Mouse (Mus musculus) midbrain, embryonic 11.5 days (tissue): ENCODE results near the gene Rnaset2a. TPM values are rescaled to one million over a fixed set of nuclear protein-coding genes. Genes with fewer than 3 reads are reported as not detected.
"Not testable (repeated sequence)": the region's sequence is repeated elsewhere in the genome, so short reads cannot be mapped to it uniquely, and the experiment has no call there.

Experiments used
- ATAC-seq: fragments of 200-750 bp; cut with Nextera tagmentation; 2 replicates; pipeline ENCODE4 v1.8.0; 2017; ENCODE audit warnings: moderate TSS enrichment, moderate library complexity; ENCODE audit not compliant: low FRiP score
- DNase-seq: peaks from one replicate; pipeline ENCODE4 v3.0.0; 2015; ENCODE audit warnings: low spot score; ENCODE audit errors: missing footprints
- H3K27ac ChIP-seq: fragments of 300-500 bp; sonication (generic); 2 replicates; pipeline ENCODE4 v1.5.1; 2014; ENCODE audit warnings: low read depth, low read length
- H3K27me3 ChIP-seq: fragments of 300-500 bp; sonication (generic); 2 replicates; pipeline ENCODE4 v1.6.1; 2014; ENCODE audit warnings: mild to moderate bottlenecking, low read length, moderate library complexity, mixed read lengths; ENCODE audit not compliant: control insufficient read depth, insufficient read depth
- H3K36me3 ChIP-seq: fragments of 300-500 bp; sonication (generic); 2 replicates; pipeline ENCODE4 v1.6.1; 2014; ENCODE audit warnings: mild to moderate bottlenecking, low read length, moderate library complexity, mixed read lengths; ENCODE audit not compliant: control insufficient read depth, insufficient read depth
- H3K4me1 ChIP-seq: fragments of 300-500 bp; sonication (generic); 2 replicates; pipeline ENCODE4 v1.6.1; 2014; ENCODE audit warnings: low read length; ENCODE audit not compliant: control insufficient read depth, insufficient read depth
- H3K4me2 ChIP-seq: fragments of 300-500 bp; sonication (generic); 2 replicates; pipeline ENCODE4 v1.6.1; 2014; ENCODE audit warnings: mild to moderate bottlenecking, moderate library complexity
- H3K4me3 ChIP-seq: fragments of 300-500 bp; sonication (generic); 2 replicates; pipeline ENCODE4 v1.5.1; 2014; ENCODE audit warnings: low read depth, low read length
- H3K9ac ChIP-seq: fragments of 300-500 bp; sonication (generic); 2 replicates; pipeline ENCODE4 v1.6.1; 2014; ENCODE audit warnings: low read length
- H3K9me3 ChIP-seq: fragments of 300-500 bp; sonication (generic); 2 replicates; pipeline ENCODE4 v1.6.1; 2016; ENCODE audit warnings: low read length; ENCODE audit not compliant: control insufficient read depth
- WGBS: fragments of 180-500 bp; shearing (Covaris S2); extraction: QIAGEN DNeasy Blood & Tissue Kit; methylation state at CpG from one replicate; pipeline ENCODE4 v1.1.7; 2014; 5-methylcytosine and 5-hydroxymethylcytosine counted together
- polyA plus RNA-seq: library from polyadenylated mRNA; unstranded; fragments of >200 nt; fragmentation: Nextera tagmentation; extraction: Ambion mirVana; gene quantifications from 2 replicates; pipeline ENCODE4 v1.2.1, GENCODE M21; 2014

Gene Rnaset2a
- 14.8 and 15.0 TPM in 2 replicates for polyA plus RNA-seq

DNA sequence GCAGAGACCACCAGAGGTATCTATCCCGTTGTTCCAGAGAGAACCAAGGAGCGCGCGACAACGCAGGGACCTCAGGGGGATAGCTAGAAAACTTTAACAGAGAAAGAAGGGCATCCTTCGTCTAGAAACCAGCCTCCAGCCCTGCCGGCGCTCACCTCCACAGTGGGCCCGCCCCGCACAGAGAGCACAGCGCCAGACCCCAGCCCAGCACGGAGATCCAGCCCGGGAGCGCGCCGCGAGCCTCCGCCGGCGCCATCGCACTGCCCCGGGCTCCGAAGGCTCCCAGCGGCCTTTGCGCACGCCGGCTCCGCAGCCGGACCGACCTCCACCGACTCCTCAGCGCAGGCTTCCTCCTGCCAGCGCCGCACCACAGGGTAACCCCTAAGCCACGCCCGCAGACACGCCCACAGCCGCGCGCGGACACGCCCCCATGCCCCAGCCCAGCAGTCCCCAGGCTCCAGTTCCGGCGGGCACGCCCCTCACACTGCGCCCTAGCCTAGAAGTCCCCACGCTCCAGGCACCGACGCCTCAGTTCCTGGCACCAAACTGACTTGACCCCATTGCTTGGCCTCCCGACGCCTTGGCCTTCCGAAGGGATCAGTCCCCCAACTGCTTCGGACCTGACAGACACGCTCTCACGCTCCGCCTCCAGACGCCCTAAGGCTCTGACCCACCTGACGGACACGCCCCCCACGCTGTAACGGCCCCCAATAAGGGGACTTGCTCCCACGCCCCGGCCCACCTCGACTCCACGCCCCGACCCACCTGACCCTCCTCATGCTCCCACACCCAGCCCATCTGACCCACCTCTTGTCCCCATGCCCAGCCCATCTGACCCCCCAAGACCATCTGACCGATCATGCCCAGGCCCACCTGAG is at the start of gene Rnaset2a, which contains the start of gene Gm49673:
TSS of gene Rnaset2a (minus strand) at position 659 of the 878 bp plus-strand sequence.
TSS of gene Gm49673 (minus strand) at position 350 of the 878 bp plus-strand sequence.
- peak within 1 kb of the TSS; percentile 65 for H3K9ac ChIP-seq
- H3K4me3 ChIP-seq = peak within 1 kb of the TSS; percentile 43
- H3K9me3 ChIP-seq, H3K36me3 ChIP-seq, H3K4me1 ChIP-seq, H3K27ac ChIP-seq, H3K27me3 ChIP-seq: not testable (repeated sequence)
- WGBS = 3% methylated on average over 30 of the region's 67 CpGs
- ATAC-seq (peak; percentile 99), DNase-seq (peak; percentile 91)
- H3K4me2 ChIP-seq = peak within 1 kb of the TSS; percentile 42

GRCm38 (mm10) chr17:8197652-8198051 is 49.8 kb upstream of the Rnaset2a start:
- Histone ChIP-seq H3K4me1 (no peaks in the 10 kb centered on the region), H3K9ac (no peak overlapping the region), H3K4me3 (no peak overlapping the region), H3K4me2 (no peak overlapping the region), H3K27me3 (no peaks in the 10 kb centered on the region), H3K27ac (no peak overlapping the region), H3K36me3 (peaks cover 5% of the 10 kb centered on the region; the same call in 1 of the 2 replicates), H3K9me3 (no peaks in the 10 kb centered on the region)
- DNase-seq (peak; percentile 84), ATAC-seq (no peak)
- 71% methylated on average over 3 of the region's 3 CpGs for WGBS

DNA sequence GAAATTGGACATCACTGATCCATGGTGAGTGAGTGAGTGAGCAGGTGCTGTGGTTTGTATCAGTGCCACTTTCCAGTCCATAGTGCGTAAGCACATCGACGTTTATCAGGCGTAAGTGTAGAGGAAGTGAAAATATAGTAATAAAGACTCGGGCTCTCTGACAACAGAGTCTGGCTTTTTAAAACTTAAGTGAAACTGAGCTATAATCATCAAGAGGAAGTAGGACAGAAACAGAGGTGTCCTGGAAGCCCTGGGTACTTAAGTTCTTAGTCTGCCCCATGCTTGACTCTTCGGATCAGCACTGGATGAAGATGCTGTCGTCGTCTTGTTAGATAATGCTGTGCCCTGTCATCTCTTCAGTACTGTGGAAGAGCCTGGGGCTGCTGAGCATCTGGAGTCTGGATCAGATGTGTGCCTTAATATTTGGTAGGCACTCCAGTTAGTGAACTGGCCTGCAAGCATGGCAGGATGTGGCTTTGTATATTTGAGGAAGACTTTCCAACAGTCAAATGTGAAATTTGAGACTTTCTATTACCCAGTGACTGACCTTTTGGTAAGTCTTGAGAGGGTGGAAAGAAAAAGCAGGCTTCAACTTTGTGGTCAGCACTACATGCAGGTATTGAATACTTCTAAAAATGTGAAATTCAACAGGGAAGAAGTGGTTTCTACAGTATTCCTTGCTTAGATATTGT is 47.9 kb upstream of the Rnaset2a start:
- DNase-seq (peak; percentile 31), ATAC-seq (no peak)
- Histone ChIP-seq H3K36me3 (peaks cover 7% of the 10 kb centered on the region), H3K4me2 (no peak overlapping the region), H3K4me3 (no peak overlapping the region), H3K27me3 (no peaks in the 10 kb centered on the region), H3K9ac (no peak overlapping the region), H3K4me1 (no peaks in the 10 kb centered on the region), H3K27ac (no peak overlapping the region), H3K9me3 (no peaks in the 10 kb centered on the region)
- WGBS = 96% methylated on average over 8 of the region's 8 CpGs

- no peak overlapping the region for H3K4me3 ChIP-seq
- ATAC-seq (no peak), DNase-seq (no peak)
- H3K9me3 ChIP-seq = no peaks in the 10 kb centered on the region
- no peak overlapping the region for H3K27ac ChIP-seq
- H3K4me2 ChIP-seq = no peak overlapping the region
- H3K9ac ChIP-seq = no peak overlapping the region
- 93% methylated on average over 8 of the region's 8 CpGs for WGBS
- no peaks in the 10 kb centered on the region for H3K27me3 ChIP-seq
- H3K4me1 ChIP-seq = no peaks in the 10 kb centered on the region
- H3K36me3 ChIP-seq = peaks cover 7% of the 10 kb centered on the region
Measured at GRCm38 (mm10) chr17:8193678-8194077, 45.8 kb upstream of the Rnaset2a start.

DNA sequence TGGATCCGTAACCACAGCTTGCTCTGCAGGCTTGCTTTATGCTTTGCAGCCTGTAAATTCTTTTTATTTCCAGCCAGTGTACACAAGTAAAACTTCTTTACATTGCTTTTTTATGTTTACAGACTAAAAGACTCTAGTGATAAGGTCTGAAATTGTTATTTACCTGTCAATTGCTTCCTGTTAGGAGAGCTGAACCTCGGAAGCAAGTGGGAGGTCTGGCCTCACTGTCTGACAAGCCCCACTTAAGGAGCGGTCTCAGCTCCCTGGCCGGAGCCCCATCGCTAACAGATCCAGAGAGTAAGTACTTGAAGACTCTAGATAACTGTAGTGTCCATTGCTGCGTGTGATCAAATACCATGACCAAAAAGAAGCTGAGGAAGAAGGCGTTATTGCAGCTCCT is 36.3 kb upstream of the Rnaset2a start:
- Histone ChIP-seq H3K27ac (no peak overlapping the region), H3K9me3 (no peaks in the 10 kb centered on the region), H3K4me3 (no peak overlapping the region), H3K9ac (no peak overlapping the region), H3K36me3 (peaks cover 15% of the 10 kb centered on the region), H3K27me3 (no peaks in the 10 kb centered on the region), H3K4me1 (no peaks in the 10 kb centered on the region), H3K4me2 (no peak overlapping the region)
- 93% methylated on average over 7 of the region's 7 CpGs for WGBS
- ATAC-seq = no peak
- peak; percentile 72 for DNase-seq

DNA sequence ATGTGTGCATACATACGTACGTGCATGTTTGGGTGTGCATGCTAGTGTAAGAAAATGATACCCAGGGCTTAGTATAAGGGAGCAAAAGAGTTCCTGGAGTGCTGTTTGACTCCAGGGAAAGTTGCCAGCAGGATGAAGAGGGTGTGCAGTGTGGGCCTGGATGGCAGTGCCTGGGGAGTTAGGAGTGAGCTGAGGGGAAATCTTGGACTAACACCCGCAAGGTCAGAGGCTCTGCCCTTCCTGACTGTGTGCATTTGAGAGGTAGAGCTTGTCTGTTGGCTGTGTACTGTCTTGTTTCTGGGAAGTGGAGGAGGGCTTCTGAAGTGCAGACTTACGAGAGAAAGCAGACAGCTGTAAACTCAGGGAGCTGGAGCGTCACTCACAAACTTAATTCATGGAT is 35.9 kb upstream of the Rnaset2a start:
- Histone ChIP-seq H3K36me3 (peaks cover 15% of the 10 kb centered on the region), H3K4me2 (no peak overlapping the region)
- WGBS = 95% methylated on average over 5 of the region's 5 CpGs

DNA sequence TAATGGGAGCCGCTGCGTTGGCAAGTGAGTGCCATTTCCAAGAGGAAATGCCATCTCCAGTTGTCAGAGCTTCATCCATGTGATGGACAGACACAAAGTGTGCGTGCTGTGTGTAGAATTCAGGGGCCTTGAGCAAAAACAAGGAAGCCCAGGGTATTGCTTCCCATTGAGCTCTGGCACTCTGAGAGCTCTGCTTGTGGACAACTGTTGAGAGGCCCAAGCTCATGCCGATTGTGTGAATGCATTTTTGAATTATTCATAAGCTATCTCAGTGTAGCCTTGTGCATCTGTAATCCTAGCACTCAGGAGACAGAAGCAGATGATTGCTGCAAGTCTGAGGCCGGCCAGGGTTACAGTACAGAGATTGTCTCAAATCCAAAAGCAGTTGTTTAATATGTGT is 29.2 kb upstream of the Rnaset2a start:
- DNase-seq (no peak), ATAC-seq (peak; percentile 57; the same call in 1 of the 2 replicates)
- peaks cover 15% of the 10 kb centered on the region for H3K36me3 ChIP-seq
- no peak overlapping the region for H3K9ac ChIP-seq
- WGBS = 68% methylated on average over 5 of the region's 5 CpGs
- H3K27ac ChIP-seq = no peak overlapping the region; the same call in 1 of the 2 replicates
- peaks cover 5% of the 10 kb centered on the region for H3K4me1 ChIP-seq
- no peaks in the 10 kb centered on the region for H3K9me3 ChIP-seq
- H3K4me2 ChIP-seq = no peak overlapping the region
- no peaks in the 10 kb centered on the region for H3K27me3 ChIP-seq
- no peak overlapping the region for H3K4me3 ChIP-seq

More for the DNA sequence above, 35.9 kb upstream of the Rnaset2a start:
- H3K9ac ChIP-seq = no peak overlapping the region
- no peaks in the 10 kb centered on the region for H3K9me3 ChIP-seq
- H3K27me3 ChIP-seq = no peaks in the 10 kb centered on the region
- DNase-seq = no peak
- ATAC-seq = no peak
- no peaks in the 10 kb centered on the region for H3K4me1 ChIP-seq
- no peak overlapping the region for H3K4me3 ChIP-seq
- H3K27ac ChIP-seq = no peak overlapping the region

- DNase-seq (no peak), ATAC-seq (no peak)
- 79% methylated on average over 4 of the region's 4 CpGs for WGBS
- Histone ChIP-seq H3K4me1 (no peaks in the 10 kb centered on the region), H3K27ac (no peak overlapping the region), H3K4me2 (no peak overlapping the region), H3K9ac (no peak overlapping the region), H3K4me3 (no peak overlapping the region), H3K9me3 (no peaks in the 10 kb centered on the region), H3K27me3 (no peaks in the 10 kb centered on the region), H3K36me3 (peaks cover 20% of the 10 kb centered on the region)
Measured at GRCm38 (mm10) chr17:8171081-8171480, 23.2 kb upstream of the Rnaset2a start.

- no peaks in the 10 kb centered on the region for H3K9me3 ChIP-seq
- H3K36me3 ChIP-seq = peaks cover 16% of the 10 kb centered on the region
- H3K4me3 ChIP-seq = no peak overlapping the region
- no peaks in the 10 kb centered on the region for H3K27me3 ChIP-seq
- H3K4me1 ChIP-seq = no peaks in the 10 kb centered on the region
- ATAC-seq (no peak), DNase-seq (no peak)
- 96% methylated on average over 7 of the region's 7 CpGs for WGBS
- no peak overlapping the region for H3K4me2 ChIP-seq
- no peak overlapping the region for H3K9ac ChIP-seq
- no peak overlapping the region for H3K27ac ChIP-seq
Measured at GRCm38 (mm10) chr17:8170331-8170730, 22.4 kb upstream of the Rnaset2a start.
